Mouse (Mus musculus) hindbrain, postnatal 0 days (tissue): Measurements from ENCODE around the gene Zfr. TPM values are rescaled to one million over a fixed set of nuclear protein-coding genes. Genes with fewer than 3 reads are reported as not detected.

ENCODE experiments used
- ATAC-seq: fragments of 200-750 bp; cut with Nextera tagmentation; 2 replicates; pipeline ENCODE4 v1.8.0; 2017; ENCODE audit warnings: mild to moderate bottlenecking, moderate TSS enrichment, moderate library complexity
- DNase-seq: peaks from one replicate; pipeline ENCODE4 v3.0.0-alpha.2; 2015; ENCODE audit warnings: low spot score
- H3K27ac ChIP-seq: fragments of 300-500 bp; sonication (generic); 2 replicates; pipeline ENCODE4 v1.5.1; 2014; ENCODE audit warnings: mild to moderate bottlenecking
- H3K27me3 ChIP-seq: fragments of 300-500 bp; sonication (generic); 2 replicates; pipeline ENCODE4 v1.6.1; 2014; ENCODE audit warnings: low read length, mixed read lengths; ENCODE audit not compliant: insufficient read depth
- H3K36me3 ChIP-seq: fragments of 300-500 bp; sonication (generic); 2 replicates; pipeline ENCODE4 v1.6.1; 2014; ENCODE audit warnings: low read length, mixed read lengths; ENCODE audit not compliant: insufficient read depth
- H3K4me1 ChIP-seq: fragments of 300-500 bp; sonication (generic); 2 replicates; pipeline ENCODE4 v1.6.1; 2014; ENCODE audit warnings: antibody characterized with exemption, low read length, mixed read lengths; ENCODE audit not compliant: insufficient read depth
- H3K4me2 ChIP-seq: fragments of 300-500 bp; sonication (generic); 2 replicates; pipeline ENCODE4 v1.6.1; 2014; ENCODE audit warnings: low read depth, mild to moderate bottlenecking, low read length, moderate library complexity, mixed read lengths
- H3K4me3 ChIP-seq: fragments of 300-500 bp; sonication (generic); 2 replicates; pipeline ENCODE4 v1.5.1; 2014; ENCODE audit warnings: low read length
- H3K9ac ChIP-seq: fragments of 300-500 bp; sonication (generic); replicated peaks from 2 replicates; pipeline ENCODE4 v1.6.1; 2014; ENCODE audit warnings: mild to moderate bottlenecking, low read length, moderate library complexity, mixed read lengths
- H3K9me3 ChIP-seq: fragments of 300-500 bp; sonication (generic); 2 replicates; pipeline ENCODE4 v1.6.1; 2016; ENCODE audit warnings: low read length, mixed read lengths
- CTCF ChIP-seq: IDR thresholded peaks from 2 replicates; pipeline ENCODE4 v1.5.1; 2016; ENCODE audit warnings: antibody characterized with exemption, control low read depth, low read depth
- WGBS: fragments of 180-500 bp; shearing (Covaris S2); extraction: QIAGEN DNeasy Blood & Tissue Kit; methylation state at CpG from one replicate; pipeline ENCODE4 v1.1.7; 2014; 5-methylcytosine and 5-hydroxymethylcytosine counted together
- polyA plus RNA-seq: library from polyadenylated mRNA; unstranded; fragments of >200 nt; fragmentation: Nextera tagmentation; extraction: Ambion mirVana; gene quantifications from 2 replicates; pipeline ENCODE4 v1.2.1, GENCODE M21; 2015
- total RNA-seq: library from RNA; depleted of rRNA; stranded (reverse); fragments of >200 nt; gene quantifications from 2 replicates; pipeline ENCODE4 v1.2.3, GENCODE M21; 2014; rRNA removed

Zfr gene
- 266 and 281 TPM in 2 replicates for total RNA-seq
- polyA plus RNA-seq, result 196 and 219 TPM in 2 replicates

- peak within 1 kb of the TSS; percentile 97 for H3K27ac ChIP-seq
- peak; percentile 95 for ATAC-seq
- H3K4me3 ChIP-seq, result peak within 1 kb of the TSS; percentile 73
Measured at GRCm38 (mm10) chr15:12117242-12118092, at the start of gene Zfr. Zfr (plus strand) TSS chr15:12117831.

GRCm38 (mm10) chr15:12067971-12068370 lies 49.7 kb upstream of the Zfr start:
- WGBS, result 40% methylated on average over 2 of the region's 2 CpGs
- ATAC-seq (no peak), DNase-seq (no peak)
- Histone ChIP-seq H3K36me3 (no peaks in the 10 kb centered on the region), H3K4me3 (no peak overlapping the region), H3K27ac (no peak overlapping the region), H3K9me3 (0 out of 2 replicates have a peak, but pooled peaks cover 3% of the 10 kb centered on the region), H3K4me1 (no peaks in the 10 kb centered on the region), H3K27me3 (no peaks in the 10 kb centered on the region), H3K9ac (no peak overlapping the region), H3K4me2 (no peak overlapping the region)
- no peak for TF ChIP-seq CTCF

More at GRCm38 (mm10) chr15:12117242-12118092, at the start of gene Zfr:
- no peaks in the 10 kb centered on the region for H3K4me1 ChIP-seq
- no peaks in the 10 kb centered on the region for H3K9me3 ChIP-seq
- no peaks in the 10 kb centered on the region for H3K27me3 ChIP-seq
- peak within 1 kb of the TSS; percentile 69 for H3K4me2 ChIP-seq
- peak; percentile 94 for DNase-seq
- TF ChIP-seq CTCF, result no peak; the same call in 1 of the 2 replicates
- H3K36me3 ChIP-seq, result no peaks in the 10 kb centered on the region
- 1% methylated on average over 50 of the region's 59 CpGs for WGBS
- H3K9ac ChIP-seq, result peak within 1 kb of the TSS; percentile 100

- no peak for TF ChIP-seq CTCF
- ATAC-seq, result no peak
- no peak overlapping the region for H3K4me3 ChIP-seq
- H3K27me3 ChIP-seq, result no peaks in the 10 kb centered on the region
- no peak overlapping the region for H3K27ac ChIP-seq
- H3K36me3 ChIP-seq, result no peaks in the 10 kb centered on the region
- 0 out of 2 replicates have a peak, but pooled peaks cover 3% of the 10 kb centered on the region for H3K9me3 ChIP-seq
- WGBS, result 72% methylated on average over 9 of the region's 9 CpGs
- no peak overlapping the region for H3K4me2 ChIP-seq
- no peak overlapping the region for H3K9ac ChIP-seq
- no peaks in the 10 kb centered on the region for H3K4me1 ChIP-seq
- DNase-seq, result no peak
Measured at GRCm38 (mm10) chr15:12068395-12069218, 49.0 kb upstream of the Zfr start.

GRCm38 (mm10) chr15:12072709-12073336 lies 44.8 kb upstream of the Zfr start:
- 80% methylated on average over 7 of the region's 7 CpGs for WGBS
- no peak overlapping the region for H3K4me2 ChIP-seq
- H3K4me1 ChIP-seq, result no peaks in the 10 kb centered on the region
- H3K36me3 ChIP-seq, result no peaks in the 10 kb centered on the region
- ATAC-seq (no peak), DNase-seq (no peak)
- no peaks in the 10 kb centered on the region for H3K27me3 ChIP-seq
- no peak overlapping the region for H3K4me3 ChIP-seq
- 0 out of 2 replicates have a peak, but pooled peaks cover 3% of the 10 kb centered on the region for H3K9me3 ChIP-seq
- H3K9ac ChIP-seq, result no peak overlapping the region
- no peak for TF ChIP-seq CTCF
- H3K27ac ChIP-seq, result no peak overlapping the region

- Histone ChIP-seq H3K4me1 (no peaks in the 10 kb centered on the region), H3K4me3 (no peak overlapping the region), H3K27ac (no peak overlapping the region), H3K27me3 (no peaks in the 10 kb centered on the region), H3K36me3 (no peaks in the 10 kb centered on the region), H3K4me2 (no peak overlapping the region), H3K9me3 (0 out of 2 replicates have a peak, but pooled peaks cover 3% of the 10 kb centered on the region), H3K9ac (no peak overlapping the region)
- ATAC-seq, result no peak
- TF ChIP-seq CTCF, result no peak
- no peak for DNase-seq
- 87% methylated on average over 6 of the region's 6 CpGs for WGBS
Measured at GRCm38 (mm10) chr15:12074426-12074825, 43.2 kb upstream of the Zfr start.

- ATAC-seq, result no peak
- Histone ChIP-seq H3K9ac (no peak overlapping the region), H3K27ac (no peak overlapping the region), H3K36me3 (no peaks in the 10 kb centered on the region), H3K27me3 (no peaks in the 10 kb centered on the region), H3K9me3 (no peaks in the 10 kb centered on the region), H3K4me2 (no peak overlapping the region), H3K4me1 (no peaks in the 10 kb centered on the region), H3K4me3 (no peak overlapping the region)
- no peak for DNase-seq
- TF ChIP-seq CTCF, result no peak
- 92% methylated on average over 13 of the region's 13 CpGs for WGBS
Measured at GRCm38 (mm10) chr15:12082344-12082743, 35.3 kb upstream of the Zfr start.
